Mouse (Mus musculus): ENCODE data around the gene Col5a1.
A peak's percentile ranks its signal among the peaks of the same experiment; 100 is the strongest.

Col5a1 gene

DNA sequence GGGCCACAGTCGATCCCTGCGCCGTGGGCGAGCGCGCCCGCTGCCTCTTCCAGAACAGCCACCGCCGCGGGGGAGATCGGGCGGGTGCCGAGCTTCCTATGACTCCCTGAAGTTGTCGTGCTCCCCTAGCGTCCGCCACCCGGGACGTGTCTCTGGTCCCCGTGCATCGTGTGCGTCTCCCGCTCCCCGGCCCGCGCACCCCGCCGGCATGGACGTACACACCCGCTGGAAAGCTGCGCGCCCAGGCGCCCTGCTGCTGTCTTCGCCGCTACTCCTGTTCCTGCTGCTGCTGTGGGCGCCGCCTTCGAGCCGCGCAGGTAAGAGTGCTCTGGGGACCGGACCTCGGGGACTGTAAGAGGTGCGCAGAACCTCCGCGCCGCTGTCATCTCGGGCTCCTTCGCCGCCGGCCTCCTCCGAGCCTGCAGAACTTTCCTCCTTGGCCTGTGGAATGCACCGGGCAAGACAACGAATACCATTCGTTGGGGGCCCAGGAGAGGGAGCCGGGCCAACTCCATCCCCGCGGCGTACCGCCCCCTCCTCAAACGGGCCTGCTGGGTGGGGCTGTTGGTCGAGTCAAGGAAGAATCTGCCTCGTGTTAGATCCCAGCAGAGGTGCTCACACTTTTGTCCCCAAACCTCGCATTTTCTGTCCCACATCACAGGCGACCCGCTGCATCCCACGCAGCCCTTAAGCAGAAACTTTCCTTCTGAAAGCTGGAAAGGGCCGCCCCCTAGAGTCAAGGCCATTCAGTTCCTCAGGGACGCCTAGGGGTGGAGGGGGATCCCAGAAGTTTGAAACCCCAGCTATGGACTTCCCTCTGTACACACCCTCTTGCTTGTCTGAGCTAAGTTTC is 609 bp downstream of the Col5a1 start:
- peak; percentile 87 for DNase-seq

DNA sequence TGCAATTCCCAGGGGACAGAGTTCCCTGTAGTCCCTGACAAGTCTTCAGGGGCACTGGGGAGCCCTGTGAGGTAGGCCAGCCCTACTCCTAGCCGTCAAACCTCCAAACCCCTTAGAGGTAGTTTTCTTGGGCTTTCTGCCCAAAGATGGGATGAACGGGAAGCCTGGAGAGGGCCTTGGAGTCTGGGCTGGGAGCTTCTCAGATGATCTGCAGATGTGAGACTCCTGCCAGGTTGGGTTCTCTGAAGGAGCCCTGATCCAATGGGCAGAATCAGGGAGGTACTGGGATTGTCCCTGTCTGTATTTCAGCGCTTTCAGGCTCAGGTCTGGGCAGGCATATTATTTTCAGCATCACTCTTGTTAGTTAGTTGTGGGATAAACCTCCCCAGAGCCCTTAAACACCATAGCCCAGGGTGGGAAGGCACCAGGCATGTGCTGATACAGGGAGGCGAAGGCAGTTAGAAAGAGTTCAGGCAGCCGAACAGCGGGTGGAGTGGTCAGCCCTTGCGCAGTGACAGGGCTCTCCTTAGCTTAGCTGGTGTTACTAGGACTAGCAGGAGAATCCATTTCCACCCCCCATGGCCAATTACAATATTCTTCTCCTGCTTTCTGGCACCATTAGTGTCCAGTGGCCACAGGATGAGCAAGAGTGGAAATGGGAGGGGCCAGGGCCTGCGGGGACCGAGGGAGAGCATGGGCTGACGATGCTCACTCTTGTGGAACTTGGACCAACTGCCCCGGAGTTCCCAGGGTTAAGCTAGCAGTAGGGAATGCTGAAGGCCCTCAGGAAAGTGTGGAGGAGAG is 1.4 kb downstream of the Col5a1 start:
- DNase-seq, result peak; percentile 72

DNA sequence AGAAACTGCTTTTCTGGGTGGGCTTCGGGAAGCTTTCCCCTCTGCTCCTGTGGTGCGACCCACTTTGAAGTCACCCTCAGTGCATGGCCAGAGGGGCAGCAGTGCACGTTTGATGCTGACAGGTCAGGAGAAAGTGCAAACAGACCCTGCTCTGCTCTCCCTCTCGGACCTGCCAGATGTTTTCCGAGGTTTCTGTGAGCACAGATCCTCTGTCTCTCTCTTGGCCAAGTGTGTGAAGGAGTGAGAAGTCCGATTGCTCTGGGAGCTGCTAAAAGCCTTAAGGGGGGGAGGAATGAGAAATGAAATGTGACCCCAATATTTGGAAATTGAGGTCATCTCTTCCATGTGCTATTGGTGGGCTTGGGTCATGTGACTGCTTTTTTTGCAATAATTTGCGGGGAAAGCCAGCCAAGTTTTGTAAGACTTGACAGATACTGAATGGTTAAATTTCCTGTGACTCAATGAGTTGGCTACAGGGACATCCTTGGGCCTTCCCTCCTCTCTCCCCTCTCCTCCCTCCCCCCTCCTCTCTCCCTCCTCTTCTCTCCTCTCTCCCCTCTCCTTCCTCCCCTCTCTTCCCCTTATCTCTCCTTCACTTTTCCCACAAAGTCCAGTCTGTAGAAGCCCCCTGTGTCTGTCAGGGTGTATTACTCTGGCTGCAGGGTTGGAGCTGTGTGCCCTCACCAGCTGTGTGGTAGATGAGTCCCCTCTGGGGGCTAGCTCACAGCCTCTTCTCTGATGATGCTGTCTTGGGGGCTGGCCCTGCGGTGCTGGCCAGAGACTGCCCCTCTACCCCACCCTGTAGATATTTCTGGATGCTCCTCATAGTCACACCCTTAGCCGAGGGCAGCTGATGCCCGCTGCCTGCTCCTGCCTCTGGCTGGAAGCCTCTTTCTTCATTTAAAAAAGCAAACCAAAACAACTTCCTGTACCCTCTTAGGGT is 2.6 kb downstream of the Col5a1 start:
- DNase-seq, result peak; percentile 87

DNA sequence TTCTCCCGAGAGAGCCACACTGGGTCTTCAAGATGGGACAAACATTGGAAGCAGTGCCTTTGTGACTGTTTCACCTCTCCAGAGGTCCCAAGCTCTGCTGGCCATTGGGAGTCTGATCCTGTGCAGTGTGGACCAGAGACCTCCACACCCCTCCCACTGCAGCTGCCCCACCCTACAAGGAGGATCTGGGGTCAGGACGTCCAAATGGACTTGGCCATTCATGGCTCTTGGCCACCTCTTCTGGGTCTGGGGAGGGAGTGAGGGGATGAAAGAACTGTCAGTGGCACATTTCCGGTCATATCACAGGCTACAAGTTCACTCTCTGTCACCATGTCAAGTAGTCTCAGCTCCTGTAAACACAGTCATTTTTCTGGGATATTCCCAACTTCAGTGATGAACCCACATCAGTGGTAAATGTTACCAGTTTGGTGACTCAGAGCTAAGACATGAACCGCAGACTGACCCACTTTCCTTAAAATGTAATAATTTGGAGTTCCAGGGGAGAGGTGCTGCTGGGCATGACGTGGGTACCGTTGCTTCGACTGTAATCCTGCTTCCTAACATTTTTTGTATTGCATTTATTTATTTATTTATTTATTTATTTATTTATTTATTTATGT is 5.8 kb downstream of the Col5a1 start:
- DNase-seq, result peak; percentile 72

DNA sequence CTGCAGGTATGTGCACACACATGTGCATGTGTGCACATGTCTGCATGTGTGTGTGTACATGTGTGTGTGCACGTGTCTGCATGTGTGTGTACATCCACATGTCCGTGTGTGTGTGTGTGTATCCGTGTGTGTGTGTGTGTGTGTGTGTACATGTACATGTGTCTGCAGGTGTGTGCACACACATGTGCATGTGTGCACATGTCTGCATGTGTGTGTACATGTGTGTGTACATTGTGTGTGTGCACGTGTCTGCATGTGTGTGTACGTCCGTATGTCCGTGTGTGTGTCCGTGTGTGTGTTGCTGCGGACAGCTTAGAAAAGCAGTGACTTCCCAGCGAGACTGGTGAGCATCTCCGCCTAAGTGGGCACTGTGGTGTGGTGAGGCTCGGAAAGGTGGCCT is 6.8 kb downstream of the Col5a1 start:
- DNase-seq, result no peak

DNA sequence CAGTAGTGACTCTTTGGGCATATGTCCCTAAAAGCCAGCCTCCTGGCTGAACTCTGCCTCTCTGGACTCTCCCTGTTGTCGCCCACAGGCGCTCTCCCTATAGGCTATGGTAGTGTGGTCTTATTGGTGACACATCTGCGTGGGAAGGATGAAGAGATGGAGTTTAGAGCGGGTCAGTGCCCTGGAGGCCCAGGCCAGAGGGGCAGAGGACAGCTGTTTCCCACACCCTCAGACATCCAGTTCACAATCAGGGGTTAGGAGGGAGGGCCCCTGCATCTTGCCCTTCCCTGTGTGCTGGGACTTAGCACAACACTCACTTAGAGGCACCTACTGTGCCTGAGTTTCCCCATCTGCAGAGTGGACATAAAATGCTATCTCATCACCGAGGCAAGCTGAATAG is 8.8 kb downstream of the Col5a1 start:
- DNase-seq, result no peak

DNA sequence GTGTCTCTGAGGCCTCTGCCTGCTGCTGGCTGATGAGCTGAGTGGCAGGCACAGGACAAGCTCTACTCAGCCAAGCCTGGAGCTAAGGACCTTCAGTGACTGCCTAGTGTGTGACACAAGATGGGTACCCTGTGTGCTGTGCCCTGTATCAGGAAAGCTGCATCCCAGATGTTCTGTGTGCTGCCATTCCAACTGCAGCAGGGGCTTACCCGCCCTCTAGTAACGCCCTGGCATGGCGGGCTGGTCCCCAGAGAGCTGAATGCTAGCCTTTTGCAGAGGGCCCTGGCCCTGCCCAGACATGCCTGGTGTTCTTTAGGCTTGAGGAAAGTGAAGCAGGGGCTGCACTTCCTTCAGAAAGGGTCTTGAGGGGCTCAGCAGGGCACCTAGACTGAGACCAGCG is 9.4 kb downstream of the Col5a1 start:
- DNase-seq, result no peak

DNA sequence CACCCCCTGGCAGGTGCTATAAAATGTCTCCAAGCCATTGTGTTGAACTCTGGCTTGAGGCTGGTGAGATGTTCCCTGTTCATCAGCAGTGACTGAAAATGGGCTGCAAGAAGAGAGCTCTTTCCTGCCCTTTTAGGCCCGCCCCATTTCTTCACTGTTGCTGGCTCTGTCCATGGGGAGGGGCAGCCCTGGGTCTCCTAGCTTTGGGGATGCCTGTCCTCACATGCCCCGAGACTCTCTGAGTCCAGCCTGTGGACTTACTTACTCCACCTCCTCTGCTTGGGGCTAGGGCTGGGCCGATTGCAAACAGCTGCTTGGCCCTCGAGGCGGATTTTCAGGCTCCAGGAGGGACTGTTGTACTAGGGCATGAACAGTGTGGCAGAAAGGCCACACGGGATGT is 10.9 kb downstream of the Col5a1 start:
- DNase-seq, result peak; percentile 90

DNA sequence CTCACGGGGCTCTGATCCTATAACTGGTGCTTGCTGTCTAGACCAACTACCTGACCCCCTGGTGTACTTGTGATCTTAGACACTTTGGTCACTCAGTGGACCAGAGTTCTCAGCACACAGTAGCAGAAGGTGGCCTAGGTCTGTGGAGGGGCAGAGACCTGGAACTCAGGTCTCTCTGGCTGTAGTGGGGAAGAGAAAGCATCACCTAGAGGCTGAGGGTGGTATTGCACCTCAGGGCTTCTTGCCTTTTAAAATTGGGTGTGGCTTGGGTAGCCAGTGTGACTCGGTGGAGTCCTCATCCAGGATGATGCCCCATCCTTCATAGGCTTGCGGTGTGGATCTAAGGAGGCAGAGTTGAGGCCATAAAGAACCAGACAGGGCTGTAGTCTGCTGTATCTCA is 13.7 kb downstream of the Col5a1 start:
- DNase-seq, result peak; percentile 73

DNA sequence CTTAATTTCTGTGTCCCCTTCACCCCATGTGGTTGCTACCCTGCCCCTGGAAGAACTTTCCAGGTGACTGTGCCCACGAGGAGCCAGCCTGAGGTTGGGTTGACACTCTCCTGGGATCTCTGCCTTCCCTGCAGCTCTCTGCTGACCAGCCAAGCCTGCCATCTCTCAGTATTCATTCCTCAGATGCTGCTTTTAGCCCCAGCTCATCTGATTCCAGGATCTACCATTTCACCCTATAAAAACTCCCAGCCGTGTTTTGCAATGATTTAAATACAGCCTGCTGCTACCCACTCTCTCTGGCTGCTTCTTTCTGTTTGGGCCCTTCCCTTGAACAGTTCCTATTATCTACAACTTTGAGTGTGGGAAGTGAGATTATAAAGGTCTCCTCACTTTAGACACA is 14.9 kb downstream of the Col5a1 start:
- DNase-seq, result no peak

DNA sequence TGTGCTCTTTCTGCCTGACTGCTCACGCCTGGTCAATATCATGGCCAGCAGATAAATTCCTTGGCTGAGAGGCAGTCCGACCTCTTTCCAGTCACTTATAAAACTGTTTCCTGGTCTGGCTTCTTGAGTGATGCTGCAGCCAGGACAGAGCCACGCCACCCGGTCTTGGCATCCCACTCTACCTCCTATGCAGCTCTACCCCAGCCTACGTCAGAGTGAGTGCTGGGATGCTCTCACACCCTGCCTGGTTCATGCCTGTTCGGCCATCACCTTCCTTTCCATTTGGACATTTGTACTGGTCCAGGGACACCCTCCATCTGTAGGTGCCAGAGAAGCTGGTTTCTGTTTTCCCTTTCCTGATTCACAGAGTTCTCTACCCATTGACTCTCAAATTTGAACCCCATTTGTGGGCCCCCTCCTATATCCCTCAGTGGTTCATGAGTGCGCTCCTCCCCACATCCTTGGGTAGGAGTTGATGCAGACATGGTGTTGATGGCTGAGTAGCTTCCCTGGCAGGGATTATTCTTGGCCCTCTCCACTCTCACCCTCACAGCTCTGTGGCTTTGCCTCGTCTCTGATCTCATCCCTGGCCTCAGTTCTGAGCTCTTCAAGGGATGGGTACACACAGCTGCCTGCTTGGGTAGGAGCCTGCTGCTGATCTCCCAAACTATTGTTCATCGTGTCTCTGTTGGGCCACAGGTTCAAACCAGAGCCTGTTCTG is 15.5 kb downstream of the Col5a1 start:
- DNase-seq, result peak; percentile 42

DNA sequence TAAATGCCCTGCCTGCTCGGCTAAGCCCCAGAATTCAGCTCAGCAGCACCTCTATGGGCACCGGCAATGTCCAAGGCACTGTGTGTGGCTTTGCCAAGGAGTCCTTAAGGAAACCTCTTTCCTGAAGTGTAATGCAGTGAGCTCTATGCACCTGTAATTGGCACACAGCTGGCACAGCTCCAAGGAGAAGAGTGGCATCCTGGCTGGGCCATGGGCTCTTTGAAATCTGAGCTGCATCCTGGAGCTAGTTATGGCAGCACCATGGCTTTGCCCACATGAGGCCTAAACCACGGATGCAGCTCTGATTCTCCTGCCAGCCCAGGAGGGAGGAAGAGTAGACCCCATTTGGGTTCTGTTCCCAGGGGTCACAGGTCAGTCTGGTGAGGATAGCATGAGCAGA is 16.1 kb downstream of the Col5a1 start:
- DNase-seq, result no peak

DNA sequence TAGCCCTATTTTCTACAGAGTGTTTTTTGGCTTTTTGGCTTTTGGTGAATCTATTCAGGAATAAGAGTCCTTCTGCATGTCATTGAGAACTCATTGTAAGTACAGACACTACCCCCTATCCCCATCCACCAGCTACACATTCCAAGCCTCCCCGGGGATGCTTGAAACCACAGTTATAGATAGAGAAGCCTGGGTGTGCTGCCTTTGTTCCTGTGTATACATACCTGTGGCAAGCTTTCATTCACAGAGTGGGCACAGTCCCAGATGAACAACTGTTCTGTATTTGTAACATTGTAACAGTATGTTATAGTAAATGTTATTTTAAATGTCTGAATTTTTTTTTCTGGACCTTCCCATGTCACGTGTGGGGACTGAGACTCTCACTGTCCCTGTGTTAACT is 19.2 kb downstream of the Col5a1 start:
- no peak for DNase-seq

DNA sequence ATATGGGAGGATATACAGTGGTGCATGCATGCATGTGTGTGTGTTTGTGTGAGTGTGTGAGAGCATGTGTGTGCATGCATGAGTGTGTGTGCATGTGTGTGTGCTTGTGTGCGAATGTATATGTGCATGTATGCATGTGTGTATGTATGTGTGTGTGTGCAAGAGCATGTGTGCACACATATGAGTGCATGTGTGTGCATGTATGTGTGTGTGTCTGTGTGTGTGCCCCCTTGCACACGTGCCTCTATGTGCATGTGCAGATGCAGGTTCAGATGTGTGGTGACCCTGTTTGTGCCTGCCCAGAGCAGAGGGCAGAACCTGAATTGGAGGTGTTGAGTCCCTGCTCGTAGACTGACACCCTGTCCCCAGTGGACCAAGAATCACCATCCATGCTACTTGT is 24.3 kb downstream of the Col5a1 start:
- DNase-seq, result no peak

DNA sequence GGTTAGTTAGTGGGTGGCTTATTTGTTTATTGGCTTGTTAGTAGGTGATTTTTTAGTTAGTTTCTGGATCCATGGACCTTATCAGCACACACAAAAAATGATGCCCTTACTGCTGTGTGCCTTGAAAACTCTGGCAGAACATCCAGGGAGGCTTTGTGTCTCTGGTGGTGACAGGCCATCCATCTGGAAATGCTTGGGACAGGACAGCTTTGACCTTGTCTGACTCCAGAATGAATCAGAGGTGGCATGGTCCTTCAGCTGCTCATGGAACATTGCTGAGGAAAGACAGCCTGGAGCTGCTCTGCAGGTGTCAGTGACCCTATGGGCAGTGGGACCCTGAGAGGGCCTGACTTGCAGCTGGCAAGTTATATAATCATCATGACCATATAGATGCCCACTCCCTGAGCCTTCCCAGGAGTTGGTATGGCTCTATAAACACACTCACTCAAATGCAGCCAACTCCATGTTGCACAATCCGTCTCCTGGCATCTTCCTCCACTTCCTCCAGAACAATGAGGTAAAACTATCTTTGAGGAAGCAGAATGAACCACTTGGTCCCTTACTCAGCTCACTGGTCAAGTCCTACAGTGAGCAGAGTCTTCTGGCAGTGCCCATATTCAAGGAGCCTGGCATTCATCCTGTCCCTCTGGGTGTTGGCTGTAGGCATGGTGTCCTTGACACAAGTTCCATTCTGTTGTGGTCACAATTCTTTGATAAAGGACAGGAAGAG is 26.5 kb downstream of the Col5a1 start:
- no peak for DNase-seq

DNA sequence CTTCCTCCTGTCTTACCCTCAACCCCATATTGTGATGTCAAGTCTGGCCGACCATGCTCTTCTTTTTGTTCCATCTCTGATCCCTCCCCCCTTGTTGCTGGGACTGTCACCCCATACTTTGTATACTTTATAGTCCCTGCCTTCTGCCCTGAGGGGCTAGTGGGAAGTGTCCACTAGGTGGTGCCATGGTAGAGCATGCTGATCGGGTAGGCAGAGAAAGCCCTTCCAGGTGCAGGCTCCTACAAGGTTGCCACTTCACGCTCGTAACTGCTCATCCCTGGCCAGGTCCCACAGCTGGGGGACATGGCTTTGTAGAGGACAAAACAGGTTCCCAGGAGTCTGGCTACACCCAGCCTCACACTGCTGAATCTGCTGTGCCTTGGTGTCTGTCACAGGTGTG is 29.5 kb downstream of the Col5a1 start:
- DNase-seq, result no peak

DNA sequence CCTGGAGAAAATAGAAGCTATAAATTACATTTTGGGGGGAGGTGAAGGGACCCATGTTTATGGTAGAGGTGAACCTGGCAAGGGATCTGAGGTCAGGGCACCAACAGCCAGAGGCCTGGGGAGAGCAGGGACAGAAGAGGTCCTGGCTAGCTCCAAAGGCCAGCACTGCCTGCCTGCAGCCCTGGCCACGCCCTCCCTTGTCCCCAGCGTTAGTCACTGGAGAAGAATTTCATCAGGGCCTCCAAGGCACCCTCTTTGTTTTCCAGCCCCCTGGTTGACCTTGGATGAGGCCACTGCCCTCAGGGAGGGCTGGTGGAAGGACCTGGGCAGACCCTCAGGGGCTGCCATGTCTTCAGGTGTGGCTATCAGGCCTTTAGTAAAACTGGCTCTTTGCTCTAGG is 30.1 kb downstream of the Col5a1 start:
- peak; percentile 59 for DNase-seq

DNA sequence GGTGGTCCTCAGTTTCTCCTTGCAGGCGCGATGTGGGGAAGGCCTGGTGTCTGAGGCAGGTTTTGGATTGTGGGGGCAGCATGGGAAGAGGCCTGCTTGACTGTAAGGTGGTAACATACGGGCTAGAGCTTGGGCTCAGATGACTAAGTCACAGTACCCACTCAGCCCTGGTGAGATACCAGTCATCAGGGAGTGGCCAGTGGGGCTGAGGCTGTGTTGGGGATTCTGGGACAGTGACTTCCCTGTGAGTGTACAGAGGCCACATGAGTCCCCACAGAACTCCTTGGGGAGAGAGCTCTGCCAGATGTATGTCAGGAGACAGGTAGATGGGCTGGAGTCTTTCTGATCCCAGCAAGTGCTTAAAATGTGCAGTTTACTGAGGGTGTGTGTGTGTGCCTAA is 31.0 kb downstream of the Col5a1 start:
- no peak for DNase-seq

DNA sequence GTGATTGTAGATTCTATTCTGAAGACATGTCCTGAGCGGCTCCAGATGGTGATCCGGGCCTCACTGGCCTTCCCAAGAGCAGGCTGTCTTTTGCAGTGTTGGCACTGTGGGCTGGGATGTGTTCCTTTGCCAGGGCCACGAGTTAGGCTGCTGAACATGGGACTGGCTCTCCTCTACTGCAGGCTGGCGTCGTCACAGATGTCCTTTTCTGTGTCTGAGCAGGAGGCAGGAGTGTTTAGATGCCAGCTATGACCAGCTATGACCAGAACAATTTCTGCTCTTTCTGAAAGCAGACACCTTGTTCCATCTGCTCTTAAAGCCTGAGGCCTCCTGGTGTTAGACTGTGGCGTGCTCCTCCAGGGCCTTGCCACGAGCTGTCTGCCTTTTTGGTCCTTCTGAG is 31.9 kb downstream of the Col5a1 start:
- no peak for DNase-seq

DNA sequence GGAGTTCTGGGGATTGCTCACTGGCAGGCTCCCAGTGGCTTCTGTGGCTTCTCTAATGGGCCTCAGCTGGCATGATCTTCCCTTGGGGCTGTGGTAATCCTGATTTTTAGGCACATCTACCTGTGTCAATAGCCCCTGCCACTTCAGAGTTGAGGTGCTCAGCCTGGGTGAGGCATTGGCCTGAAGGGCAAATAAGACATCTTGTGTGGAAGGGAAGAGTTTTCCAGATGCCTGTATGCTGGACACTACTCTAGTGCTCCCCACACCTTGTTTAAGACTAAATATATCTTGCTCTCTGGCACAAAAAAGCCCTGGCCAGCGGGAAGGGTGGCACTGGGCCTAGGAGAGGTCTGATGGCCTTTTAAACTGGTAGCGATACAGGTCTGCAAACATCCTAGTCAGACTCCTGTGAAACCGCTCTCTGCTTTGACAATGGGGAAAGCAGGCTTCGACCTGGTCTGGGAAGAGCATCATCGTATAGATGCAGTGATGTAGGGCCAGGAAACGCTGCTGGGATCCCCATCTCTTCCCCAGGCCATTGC is 33.2 kb downstream of the Col5a1 start:
- no peak for DNase-seq

DNA sequence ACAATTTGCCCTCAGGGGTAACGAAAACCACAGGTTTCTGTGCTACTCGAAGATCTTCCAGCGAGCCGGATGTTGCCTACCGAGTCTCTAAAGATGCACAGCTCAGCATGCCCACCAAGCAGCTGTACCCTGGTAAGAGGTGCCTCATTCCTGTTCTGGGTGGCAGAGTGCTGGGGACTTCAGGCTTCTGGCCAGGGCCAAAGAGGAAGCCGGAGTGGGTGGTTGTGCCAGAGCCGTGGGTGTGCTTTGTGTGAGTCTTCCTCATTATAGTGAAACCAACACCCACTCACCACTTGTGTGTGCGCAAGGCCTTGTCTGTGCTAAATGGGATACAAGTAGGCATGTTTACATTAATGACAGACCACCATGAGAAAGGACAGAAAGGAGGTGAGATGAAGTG is 35.8 kb downstream of the Col5a1 start:
- DNase-seq, result no peak

Measured in lung, postnatal 10 days (tissue).